Mouse (Mus musculus): Measurements from ENCODE around the gene Rsad2.
"Not testable (repeated sequence)": the region's sequence is repeated elsewhere in the genome, so short reads cannot be mapped to it uniquely, and the experiment has no call there.

Gene Rsad2

GRCm38 (mm10) chr12:26456028-26456698 is at the start of gene Rsad2:
Gene Rsad2 (minus strand): TSS chr12:26456452.
- no peak for DNase-seq

GRCm38 (mm10) chr12:26501042-26501441 is 44.8 kb upstream of the Rsad2 start:
- DNase-seq = no peak

DNA sequence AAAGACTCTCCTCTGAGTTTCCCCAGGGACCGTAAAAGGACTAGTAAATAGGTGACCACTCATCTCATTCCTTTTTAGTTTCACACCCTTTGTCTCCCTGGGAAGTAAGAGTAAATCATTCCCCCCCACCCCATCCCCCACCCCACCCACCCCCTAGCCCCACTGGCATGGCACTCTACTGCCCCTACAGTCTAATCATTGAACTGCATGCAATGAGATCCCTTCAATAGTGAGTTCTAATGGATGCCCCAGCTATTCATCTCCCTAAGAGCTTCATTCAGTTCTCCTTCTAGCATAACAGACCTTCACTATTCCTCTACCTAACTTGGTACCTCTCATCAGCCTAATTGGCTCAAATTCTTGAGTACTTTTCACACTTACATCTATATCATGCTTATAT is 33.7 kb upstream of the Rsad2 start:
- no peak for DNase-seq

- DNase-seq = no peak
Observed at GRCm38 (mm10) chr12:26488617-26489274, 32.5 kb upstream of the Rsad2 start.

GRCm38 (mm10) chr12:26487874-26488616 is 31.8 kb upstream of the Rsad2 start:
- DNase-seq = peak; percentile 44

GRCm38 (mm10) chr12:26485738-26486580 is 29.7 kb upstream of the Rsad2 start:
- not testable (repeated sequence) for DNase-seq

- peak; percentile 27 for DNase-seq
Observed at GRCm38 (mm10) chr12:26478196-26479004, 22.1 kb upstream of the Rsad2 start.

DNA sequence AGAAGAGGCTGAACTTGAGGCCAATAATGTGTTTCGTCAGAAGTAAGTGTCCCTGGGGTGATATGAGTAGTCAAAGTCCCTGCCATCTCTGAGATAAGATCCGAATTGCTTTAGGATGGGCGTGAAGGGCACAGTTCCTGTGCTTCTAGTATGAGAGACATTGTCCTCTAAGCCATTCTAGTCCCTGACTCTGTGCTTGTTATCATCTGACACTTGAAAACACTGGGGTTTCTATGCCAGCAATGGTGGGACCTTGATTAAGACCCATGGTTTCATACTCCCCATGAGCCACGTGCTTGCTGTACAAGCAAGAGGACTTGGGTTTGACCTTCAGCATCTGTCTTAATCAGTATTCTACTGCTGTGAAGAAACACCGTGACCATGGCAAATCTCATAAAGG is 20.9 kb upstream of the Rsad2 start:
- no peak for DNase-seq

DNA sequence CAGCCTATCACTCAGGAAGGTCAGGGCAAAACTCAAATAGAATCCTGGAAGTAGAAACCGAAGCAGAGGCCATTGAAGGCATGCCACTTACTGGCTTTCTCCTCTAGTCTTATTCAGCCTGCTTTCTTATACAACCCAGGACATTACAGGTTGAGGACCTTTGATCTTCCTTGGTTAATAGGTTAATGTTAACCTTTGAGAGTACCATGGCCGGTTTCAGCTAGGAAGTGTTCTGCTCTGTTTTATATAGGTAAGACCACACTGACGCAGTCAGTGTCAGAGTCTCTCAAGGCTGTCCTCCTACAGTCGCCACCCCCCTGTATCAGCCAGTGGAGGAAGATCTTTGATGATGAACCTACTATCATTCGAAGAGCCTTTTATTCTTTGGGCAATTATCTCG is 17.5 kb upstream of the Rsad2 start:
- DNase-seq = no peak

- DNase-seq = no peak
Observed at GRCm38 (mm10) chr12:26472770-26473481, 16.7 kb upstream of the Rsad2 start.

GRCm38 (mm10) chr12:26471376-26471775 is 15.1 kb upstream of the Rsad2 start:
- DNase-seq = no peak

DNA sequence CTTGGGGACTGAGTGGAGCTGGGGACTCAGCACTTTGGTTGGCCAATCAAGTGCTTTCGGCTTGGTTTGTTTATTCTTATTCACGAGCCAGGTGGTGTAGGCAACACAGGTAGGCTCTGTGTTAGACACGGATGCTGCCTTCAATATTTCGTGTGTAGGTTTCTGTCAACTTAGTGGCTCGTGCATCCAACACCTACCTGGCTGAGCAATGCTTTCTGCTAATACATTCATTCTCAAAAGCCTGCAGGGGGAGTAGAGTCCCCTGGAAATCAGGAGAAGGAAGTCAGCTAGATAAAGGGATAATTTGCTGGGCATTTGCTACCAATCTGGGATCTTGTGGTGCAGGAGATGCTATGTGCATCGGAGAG is 13.8 kb upstream of the Rsad2 start:
- DNase-seq = no peak

DNA sequence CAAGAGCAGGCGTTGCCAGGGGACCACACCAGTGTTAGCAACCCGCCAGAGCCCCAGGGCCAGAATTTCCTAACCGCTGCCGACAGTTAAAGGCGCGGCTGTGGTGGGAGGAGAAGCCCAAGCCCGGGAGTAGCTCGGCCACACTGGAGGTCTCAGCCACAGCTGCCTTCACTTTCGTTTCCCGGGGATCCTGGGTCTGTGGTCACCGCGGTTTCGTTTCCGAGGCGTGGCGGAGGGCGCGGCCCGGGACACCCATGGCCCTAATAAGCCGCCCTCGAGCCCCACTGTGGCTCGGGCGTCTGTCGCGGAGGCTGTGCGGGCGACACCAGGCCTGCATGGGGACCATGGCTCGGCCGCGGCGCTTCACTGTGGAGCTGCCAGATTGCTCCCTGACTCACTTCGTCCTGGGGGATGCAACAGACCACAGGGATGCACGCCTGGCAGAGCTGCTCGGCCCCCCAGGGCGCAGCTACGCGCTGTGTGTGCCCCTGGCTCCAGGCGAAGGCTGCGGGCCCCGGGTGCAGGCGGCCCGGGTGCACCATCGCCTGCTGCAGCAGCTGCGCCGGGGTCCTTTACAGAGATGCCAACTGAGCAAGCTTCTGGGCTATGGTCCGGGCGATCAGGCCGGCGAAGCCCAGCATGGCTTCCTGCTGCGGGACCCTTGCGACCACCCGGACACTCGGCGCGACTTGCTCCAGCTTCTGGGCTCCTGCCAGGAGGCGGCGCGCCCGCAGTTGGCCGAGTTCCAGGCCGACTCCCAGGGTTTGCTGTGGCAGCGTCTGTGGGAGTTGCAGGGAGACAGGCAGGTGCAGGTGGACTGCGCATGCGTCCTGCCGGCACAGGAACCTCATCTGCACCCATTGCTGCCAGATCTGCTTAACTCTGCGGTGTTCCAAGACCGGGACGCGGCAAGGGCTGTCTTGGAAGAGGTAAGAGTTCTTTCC is 13.1 kb upstream of the Rsad2 start, which contains the start of gene Cmpk2:
Gene Cmpk2 (plus strand): TSS at position 107 of the 944 bp plus-strand sequence.
- DNase-seq = peak; percentile 92

- no peak for DNase-seq
Observed at GRCm38 (mm10) chr12:26465600-26465999, 9.3 kb upstream of the Rsad2 start.

DNA sequence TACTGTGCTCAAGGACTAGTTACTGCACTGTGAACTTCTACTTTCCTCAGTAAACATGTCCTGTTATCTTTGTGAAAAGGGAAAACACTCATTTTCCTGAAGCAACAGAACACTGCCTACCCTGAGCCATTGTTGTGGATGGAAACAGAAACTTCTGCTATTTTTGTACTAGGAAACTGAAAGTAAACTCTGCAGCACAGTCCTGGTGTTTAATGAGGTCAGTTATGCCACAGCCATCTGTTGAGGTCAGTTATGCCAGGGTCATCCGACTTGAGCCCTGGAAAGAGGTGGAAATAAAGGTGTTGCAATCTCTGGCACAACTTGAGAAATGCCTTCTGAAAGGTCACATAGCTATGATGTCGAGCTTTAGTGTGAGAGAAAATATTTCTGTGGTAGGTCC is 3.8 kb upstream of the Rsad2 start:
- DNase-seq = no peak

DNA sequence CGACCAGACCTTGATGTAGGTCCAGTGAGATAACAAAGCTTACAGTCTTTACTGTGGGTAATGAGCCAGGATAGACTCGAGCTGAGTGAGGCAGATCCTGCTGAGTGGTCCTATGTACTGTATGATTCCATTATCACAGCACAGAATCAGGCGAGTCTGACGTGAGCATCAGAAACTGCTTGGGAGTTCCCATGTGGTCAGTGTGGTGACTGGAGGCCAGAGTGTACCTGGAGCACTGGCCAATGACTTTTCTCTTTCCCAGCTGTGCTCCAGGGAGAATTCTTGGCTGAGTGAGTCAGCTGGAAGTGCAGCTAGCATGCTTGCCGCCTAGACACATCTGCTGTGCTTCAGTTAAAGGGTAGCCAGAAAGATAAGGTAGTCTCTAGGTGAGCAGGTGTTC is 1.6 kb downstream of the Rsad2 start:
- no peak for DNase-seq

- no peak for DNase-seq
Observed at GRCm38 (mm10) chr12:26452951-26453350, 3.3 kb downstream of the Rsad2 start.

GRCm38 (mm10) chr12:26451150-26451549 is 5.1 kb downstream of the Rsad2 start:
- no peak for DNase-seq

DNA sequence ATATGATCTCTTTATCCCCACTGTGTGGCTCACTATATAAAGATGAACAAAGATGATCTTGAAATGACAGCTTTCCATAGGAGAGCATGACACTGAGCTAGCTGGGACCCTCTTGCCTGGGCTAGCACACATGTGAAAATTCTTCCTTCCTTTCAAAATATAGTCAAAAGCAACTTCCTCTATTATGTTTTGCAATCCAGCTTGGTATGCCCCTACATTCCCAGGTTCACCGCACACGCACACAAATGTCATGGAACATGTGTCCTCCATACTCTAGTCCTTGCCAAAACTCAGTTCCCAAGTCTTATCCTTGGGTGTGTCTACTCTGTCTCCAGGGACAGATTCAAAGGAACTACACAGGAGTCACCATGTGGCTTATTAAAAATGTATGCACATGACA is 6.8 kb downstream of the Rsad2 start:
- no peak for DNase-seq

GRCm38 (mm10) chr12:26446377-26447045 is 9.7 kb downstream of the Rsad2 start:
- no peak for DNase-seq
